Mouse (Mus musculus): ENCODE measurements around the gene Ngfr.
"Not testable (repeated sequence)": the region's sequence is repeated elsewhere in the genome, so short reads cannot be mapped to it uniquely, and the experiment has no call there.

Gene Ngfr

GRCm38 (mm10) chr11:95587423-95587951 lies at the start of gene Ngfr:
Gene Ngfr, minus strand, starts transcription at chr11:95587735.
- peak; percentile 65 for DNase-seq (ENCODE audit: low read depth, low spot score)

DNA sequence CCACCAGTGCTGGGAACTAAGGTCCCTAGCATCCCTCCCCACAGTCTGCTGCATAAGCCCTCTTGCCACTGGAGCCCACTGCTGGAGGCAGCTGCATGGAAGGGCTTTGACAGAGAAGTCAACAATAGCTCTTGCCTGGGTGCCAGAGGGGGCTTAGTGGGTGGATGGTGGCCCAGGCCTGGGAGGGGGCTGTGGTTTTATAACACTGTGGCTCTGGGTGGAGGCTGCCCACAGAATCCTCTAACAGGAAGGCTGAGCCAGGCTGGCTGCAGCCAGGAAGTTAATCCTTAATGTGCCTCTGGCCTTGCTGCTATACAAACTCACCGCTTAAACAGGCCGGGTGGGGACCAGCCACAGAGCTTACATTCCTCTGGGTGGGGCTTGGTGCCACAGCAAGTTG lies 47.5 kb upstream of the Ngfr start:
- no peak for DNase-seq (ENCODE audit: low read depth, low spot score)

DNA sequence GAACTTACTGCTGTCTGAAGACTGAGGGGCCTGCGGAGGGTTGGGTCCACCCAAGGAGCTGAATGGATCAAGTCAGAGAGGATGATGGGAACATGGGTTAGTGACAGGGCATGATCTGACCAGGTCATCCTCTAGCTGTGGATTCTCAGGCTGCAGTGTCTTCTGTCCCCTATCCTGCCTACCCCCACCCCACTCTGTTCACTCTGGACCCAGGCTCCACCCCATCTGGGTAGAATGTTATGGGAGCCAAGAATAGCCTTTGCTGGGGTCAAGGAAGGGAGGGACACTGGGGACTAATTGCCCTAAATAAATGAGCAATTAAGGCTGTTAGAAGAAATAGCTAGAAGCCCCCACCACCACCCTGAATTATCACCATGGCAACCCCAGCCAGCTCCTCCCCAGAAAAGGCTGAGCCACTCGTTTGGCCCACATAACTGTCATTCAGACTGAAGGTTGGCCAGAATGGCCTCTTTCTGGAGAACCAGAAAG lies 46.0 kb upstream of the Ngfr start:
- no peak for DNase-seq (ENCODE audit: low read depth, low spot score)

GRCm38 (mm10) chr11:95632474-95632873 lies 44.9 kb upstream of the Ngfr start:
- no peak for DNase-seq (ENCODE audit: low read depth, low spot score)

DNA sequence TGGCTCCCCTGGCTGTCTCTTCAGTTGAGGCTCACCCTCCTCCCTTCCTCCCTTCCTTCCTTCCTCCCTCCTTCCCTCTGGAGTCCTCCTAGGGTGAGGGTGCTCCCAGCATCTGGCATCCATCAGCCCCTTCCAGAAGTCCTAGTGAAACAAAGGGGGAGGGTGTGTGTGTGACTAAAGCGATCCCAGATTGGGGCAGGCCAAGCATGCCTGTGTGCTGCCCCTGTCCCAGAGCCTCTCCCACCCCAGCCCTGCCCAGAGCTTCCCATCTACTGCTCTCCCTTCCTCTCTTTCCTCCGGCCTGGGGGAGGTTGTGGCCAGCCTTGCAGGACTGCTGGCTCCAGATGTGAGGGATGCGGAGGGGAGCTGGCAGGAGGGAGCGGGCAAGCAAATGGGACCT lies 43.8 kb upstream of the Ngfr start:
- DNase-seq (ENCODE audit: low read depth, low spot score), result no peak

- DNase-seq (ENCODE audit: low read depth, low spot score), result no peak
Observed at GRCm38 (mm10) chr11:95630558-95630957, 43.0 kb upstream of the Ngfr start.

DNA sequence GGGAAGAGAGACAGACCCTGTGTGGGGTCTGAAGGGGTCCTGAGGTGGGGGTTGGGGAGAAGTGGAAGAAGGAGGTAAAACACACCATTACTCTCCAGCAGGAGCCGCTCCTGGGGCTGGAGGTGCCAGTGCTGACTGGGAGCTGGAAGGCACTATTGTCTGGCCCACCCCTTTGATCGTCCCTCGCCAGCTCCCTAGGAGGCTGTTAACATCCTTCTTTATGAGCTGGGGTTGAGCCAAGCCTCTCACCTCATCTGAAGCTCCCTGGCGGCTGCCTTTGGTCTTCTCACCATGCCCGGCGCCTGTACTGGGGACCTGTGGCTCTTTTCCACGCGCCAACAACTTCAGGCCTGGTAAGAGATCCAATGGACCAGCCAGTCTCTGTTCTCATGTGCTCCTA lies 34.9 kb upstream of the Ngfr start:
- DNase-seq (ENCODE audit: low read depth, low spot score), result peak; percentile 52

DNA sequence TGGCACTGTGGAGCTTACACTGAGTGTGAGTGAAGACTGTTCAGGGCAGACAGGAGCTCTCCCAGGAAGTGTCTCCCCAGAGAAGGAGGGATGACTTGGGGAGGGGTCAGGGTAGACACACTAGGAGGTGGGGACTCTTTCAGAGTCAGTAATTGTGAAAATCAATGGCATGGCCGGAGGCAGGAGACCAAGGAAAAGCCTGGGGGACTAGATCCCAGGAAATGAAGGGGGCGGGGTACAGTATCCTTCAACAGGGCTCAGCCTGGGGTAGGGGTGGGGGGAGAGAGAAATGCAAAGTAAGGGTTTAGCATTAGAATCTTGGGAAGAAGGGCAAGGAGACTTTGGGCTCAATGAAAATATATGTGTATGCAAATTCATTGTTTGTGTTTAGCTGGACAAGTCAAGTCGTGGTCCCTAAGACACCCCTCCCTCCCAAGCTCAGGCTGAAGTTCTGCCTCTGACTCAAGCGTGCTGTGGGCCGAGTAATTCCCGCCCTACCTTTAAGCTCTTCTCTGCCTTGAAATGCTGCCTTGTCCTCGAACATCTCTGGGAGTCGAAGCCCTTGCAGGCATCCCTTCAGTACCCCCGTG lies 34.1 kb upstream of the Ngfr start:
- peak; percentile 62 for DNase-seq (ENCODE audit: low read depth, low spot score)

DNA sequence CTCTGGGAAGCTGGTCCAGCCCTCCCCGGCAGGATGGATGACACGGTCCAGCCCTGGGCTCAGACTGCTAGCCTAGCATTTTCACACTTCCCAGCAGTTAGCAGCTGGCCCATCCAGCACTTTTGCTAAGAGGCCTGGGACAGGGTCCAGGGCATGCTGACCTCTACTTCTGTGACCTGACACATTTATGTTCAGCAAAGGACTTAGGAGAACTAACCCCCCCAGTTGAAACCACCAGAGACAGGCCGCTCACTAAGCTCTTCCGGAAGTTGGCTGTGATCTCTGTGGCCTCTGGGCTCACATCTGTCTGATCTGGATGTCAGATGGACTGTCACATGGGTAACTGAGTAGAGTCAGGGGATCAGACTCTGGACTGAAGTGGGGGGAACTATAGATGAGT lies 33.5 kb upstream of the Ngfr start:
- no peak for DNase-seq (ENCODE audit: low read depth, low spot score)

GRCm38 (mm10) chr11:95619886-95620444 lies 32.4 kb upstream of the Ngfr start:
- no peak for DNase-seq (ENCODE audit: low read depth, low spot score)

DNA sequence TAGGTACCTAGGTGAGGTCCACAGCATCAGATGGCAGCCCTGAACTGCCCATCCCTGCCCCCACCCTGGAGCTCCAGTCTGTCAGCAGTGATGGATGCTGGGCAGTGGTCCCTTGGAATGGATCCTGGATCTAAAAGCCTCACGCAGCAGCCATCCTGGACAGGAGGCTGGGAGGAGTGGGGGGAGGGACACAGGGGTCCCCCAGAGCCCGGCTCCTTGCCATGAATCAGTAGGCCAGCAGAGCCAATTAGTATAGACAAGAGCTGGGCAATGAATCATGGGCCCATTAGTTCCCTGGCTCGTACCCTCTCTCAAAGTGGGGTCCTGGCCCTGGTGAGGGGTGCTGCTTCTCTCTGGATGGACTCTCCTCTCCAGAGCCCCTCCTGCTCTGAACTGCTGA lies 31.5 kb upstream of the Ngfr start:
- no peak for DNase-seq (ENCODE audit: low read depth, low spot score)

- no peak for DNase-seq (ENCODE audit: low read depth, low spot score)
Observed at GRCm38 (mm10) chr11:95617785-95618465, 30.4 kb upstream of the Ngfr start.

DNA sequence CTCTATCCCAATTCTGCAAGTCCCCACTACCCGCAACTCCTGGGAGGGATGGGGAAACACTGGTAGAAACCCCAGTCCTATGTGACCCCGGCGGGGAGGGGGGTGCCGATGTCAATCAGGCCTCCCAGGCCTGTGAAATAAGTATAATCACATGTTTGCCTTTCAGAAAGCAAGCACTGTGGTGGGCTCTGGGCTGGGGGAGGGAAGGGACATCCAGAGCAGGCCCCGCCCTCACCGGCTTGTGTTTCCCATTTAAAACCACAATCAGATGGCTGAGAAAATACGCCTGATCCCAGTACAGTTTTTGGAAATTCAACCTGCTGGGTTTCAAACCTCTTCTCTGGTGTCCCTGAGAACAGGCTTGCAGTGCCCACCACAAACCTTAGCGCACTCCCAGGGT lies 27.2 kb upstream of the Ngfr start:
- DNase-seq (ENCODE audit: low read depth, low spot score), result no peak

- DNase-seq (ENCODE audit: low read depth, low spot score), result no peak
Observed at GRCm38 (mm10) chr11:95611283-95611682, 23.7 kb upstream of the Ngfr start.

DNA sequence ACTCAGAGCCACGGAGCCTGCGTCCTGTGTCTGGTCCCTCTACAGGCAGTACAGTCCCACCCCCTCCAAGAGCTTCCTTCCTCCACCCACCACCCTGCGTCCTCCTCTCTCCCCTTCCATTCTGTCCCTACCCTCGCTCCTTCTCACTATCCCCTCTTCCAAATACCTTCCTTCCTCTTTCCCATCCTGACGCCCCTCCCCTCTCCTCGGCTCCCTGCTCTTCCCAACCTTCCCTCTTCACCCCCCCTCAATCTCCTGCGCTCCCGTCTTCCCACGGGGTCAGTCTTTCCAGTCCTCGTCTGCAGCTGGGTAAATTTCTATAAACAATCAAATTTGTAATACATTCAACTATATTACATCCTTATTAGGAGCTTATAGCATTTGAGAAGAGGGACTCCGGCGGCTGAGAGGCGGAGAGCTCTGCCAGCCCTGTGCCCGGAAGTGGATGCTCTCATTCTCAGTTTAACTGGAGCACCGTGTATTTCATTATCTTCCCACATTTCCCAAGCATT lies 22.9 kb upstream of the Ngfr start:
- DNase-seq (ENCODE audit: low read depth, low spot score), result no peak

DNA sequence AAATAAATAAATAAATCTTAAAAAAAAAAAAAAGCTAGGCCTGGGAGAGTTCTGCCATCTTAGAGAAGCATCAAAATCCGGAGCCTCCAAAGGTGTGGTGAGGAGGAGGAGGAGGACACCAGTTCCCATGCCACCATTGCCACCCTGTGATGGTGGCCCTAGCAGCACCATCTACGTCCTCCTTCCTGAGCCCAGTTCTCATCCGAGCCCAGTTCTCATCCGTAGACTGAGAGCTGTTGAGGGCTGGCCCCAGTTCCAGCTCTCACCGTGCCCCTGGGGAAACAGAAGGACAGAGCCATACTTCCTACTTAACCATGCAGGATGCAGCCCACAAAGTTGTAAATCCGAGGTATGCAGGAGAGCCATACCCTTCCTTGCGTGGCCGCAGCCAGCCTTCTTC lies 22.4 kb upstream of the Ngfr start:
- no peak for DNase-seq (ENCODE audit: low read depth, low spot score)

GRCm38 (mm10) chr11:95607286-95607685 lies 19.8 kb upstream of the Ngfr start:
- DNase-seq (ENCODE audit: low read depth, low spot score), result not testable (repeated sequence)

DNA sequence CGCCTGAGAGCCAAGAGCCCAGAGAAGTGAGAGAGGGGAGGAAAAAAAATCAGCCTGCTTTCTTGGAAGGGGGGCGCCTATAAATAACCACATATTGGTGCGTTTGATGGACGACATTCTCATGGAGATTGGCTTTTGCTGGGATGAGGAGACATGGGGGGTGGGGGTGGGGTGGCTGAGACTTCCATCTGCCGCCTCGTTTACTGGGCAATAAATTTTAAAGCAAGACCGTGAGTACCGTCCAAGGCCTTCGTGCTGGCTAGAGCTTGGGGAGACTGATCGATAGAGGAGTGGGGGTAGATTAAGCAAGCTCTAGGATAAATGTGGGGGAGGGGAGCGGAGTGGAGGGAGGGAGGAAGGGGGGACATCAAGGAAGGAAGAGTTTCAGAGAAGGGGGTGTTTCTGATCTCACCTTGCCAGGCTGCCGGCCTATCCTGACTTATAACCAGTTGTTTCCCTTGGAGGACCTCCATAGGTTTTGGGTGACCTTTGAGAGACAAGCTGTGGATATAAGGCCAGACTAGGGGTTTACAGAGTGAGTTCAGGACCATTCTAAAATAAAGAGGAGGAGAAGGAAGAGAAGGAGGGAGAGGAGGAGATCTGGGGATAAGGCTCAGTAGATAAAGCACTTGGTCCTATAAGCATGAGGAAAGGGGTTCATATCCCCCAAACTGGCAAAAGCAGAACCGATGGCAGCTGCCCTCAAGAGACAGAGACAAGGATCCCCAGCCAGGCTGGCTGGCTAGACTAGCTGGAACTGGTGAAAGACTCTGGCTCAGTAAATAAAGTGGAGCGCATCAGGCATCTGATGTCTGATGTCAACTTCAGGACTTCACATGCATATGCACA lies 10.9 kb upstream of the Ngfr start:
- DNase-seq (ENCODE audit: low read depth, low spot score), result no peak

DNA sequence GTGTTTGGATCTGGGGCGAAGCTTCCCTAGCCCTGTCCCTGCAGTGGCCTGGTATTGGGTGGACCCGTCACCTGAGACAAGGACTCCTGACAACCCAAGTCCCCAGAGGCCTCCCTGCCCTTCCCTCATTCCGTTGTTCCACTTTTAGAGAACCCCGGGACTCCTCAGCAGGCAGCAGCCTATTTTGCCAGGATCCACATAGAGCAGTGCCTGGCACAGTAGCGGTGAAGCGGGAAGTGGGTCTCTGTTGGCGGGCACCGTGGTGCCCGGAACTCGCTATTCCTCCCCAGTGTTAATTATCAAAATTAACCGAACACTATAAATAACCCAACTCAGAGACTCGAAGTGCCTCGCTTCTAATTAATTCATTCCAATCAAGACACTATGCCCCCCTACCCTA lies 10.2 kb upstream of the Ngfr start:
- no peak for DNase-seq (ENCODE audit: low read depth, low spot score)

DNA sequence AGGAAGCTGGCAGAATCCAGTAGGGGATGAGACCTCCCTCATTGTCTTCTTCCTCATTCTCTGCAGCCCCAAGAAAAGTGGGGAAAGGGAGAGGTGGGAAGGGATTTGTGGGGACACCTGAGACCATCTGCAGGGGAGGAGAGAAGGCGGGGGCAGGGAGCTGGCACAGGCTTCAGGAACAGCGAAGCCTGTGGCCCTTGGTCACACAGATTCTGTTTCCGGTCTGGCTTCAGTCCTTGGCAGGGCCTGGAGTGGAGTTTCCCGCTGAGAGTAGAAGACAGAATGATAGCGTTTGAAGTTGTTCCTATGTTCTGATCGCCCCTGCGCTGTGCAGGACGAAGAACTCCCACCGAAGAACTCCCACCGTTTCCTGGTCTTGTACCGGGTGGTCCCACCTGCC lies 9.2 kb upstream of the Ngfr start:
- no peak for DNase-seq (ENCODE audit: low read depth, low spot score)

DNA sequence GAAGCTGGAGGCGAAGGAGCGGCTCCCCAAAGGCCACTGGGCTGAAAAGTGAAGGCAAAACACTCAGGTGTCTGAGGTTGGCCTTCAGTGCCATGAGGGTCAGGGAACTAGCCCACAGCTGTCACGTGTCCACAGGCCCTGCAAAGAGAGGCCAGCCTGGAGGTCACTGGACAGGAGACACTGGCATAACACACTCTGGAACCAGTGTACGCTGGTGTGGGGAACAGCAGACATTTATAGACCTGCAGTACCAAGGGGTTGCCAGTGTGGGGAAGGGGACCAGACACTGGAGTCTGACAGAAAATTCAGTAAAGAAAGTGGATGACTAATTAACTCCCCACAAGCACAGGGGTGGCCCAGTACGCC lies 8.6 kb upstream of the Ngfr start:
- DNase-seq (ENCODE audit: low read depth, low spot score), result no peak

Data from WW6 (cell line).